Mouse (Mus musculus) midbrain, embryonic 12.5 days (tissue): ENCODE data around the gene 4933407L21Rik. TPM values are rescaled to one million over a fixed set of nuclear protein-coding genes. Genes with fewer than 3 reads are reported as not detected.

ENCODE experiments used
- ATAC-seq: fragments of 200-750 bp; cut with Nextera tagmentation; 2 replicates; pipeline ENCODE4 v1.8.0; 2017; ENCODE audit warnings: low read depth, moderate TSS enrichment, moderate library complexity; ENCODE audit not compliant: low FRiP score
- H3K27ac ChIP-seq: fragments of 300-500 bp; sonication (generic); replicated peaks from 2 replicates; pipeline ENCODE4 v1.5.1; 2016; ENCODE audit warnings: mild to moderate bottlenecking
- H3K27me3 ChIP-seq: fragments of 300-500 bp; sonication (generic); 2 replicates; pipeline ENCODE4 v1.6.1; 2016; ENCODE audit warnings: mild to moderate bottlenecking
- H3K36me3 ChIP-seq: fragments of 300-500 bp; sonication (generic); 2 replicates; pipeline ENCODE4 v1.6.1; 2016
- H3K4me1 ChIP-seq: fragments of 300-500 bp; sonication (generic); 2 replicates; pipeline ENCODE4 v1.6.1; 2016
- H3K4me2 ChIP-seq: fragments of 300-500 bp; sonication (generic); replicated peaks from 2 replicates; pipeline ENCODE4 v1.6.1; 2016; ENCODE audit warnings: mild to moderate bottlenecking, moderate library complexity
- H3K4me3 ChIP-seq: fragments of 300-500 bp; sonication (generic); 2 replicates; pipeline ENCODE4 v1.5.1; 2016; ENCODE audit warnings: mild to moderate bottlenecking
- H3K9ac ChIP-seq: fragments of 300-500 bp; sonication (generic); replicated peaks from 2 replicates; pipeline ENCODE4 v1.6.1; 2016; ENCODE audit warnings: mild to moderate bottlenecking, moderate library complexity
- H3K9me3 ChIP-seq: fragments of 300-500 bp; sonication (generic); 2 replicates; pipeline ENCODE4 v1.6.1; 2016; ENCODE audit warnings: mild to moderate bottlenecking
- WGBS: fragments of 180-500 bp; shearing (Covaris S2); methylation state at CpG from one replicate; pipeline ENCODE4 v1.1.7; 2016; 5-methylcytosine and 5-hydroxymethylcytosine counted together
- polyA plus RNA-seq: library from polyadenylated mRNA; unstranded; fragments of >200 nt; fragmentation: Nextera tagmentation; extraction: Ambion mirVana; gene quantifications from 2 replicates; pipeline ENCODE4 v1.2.1, GENCODE M21; 2016

Gene 4933407L21Rik
- 2.4 and 3.0 TPM in 2 replicates for polyA plus RNA-seq

- Histone ChIP-seq H3K9me3 (no peaks in the 10 kb centered on the region), H3K9ac (no peak within 1 kb of the TSS), H3K4me2 (0 out of 2 replicates have a peak within 1 kb of the TSS, but pooled peaks have one; percentile 12)
Measured at GRCm38 (mm10) chr1:85928057-85928687, at the start of gene 4933407L21Rik. 4933407L21Rik (plus strand) TSS chr1:85928483.

GRCm38 (mm10) chr1:85882003-85882402, 46.3 kb upstream of the 4933407L21Rik start:
- H3K9me3 ChIP-seq = peaks cover 15% of the 10 kb centered on the region
- no peak overlapping the region for H3K9ac ChIP-seq
- no peak overlapping the region for H3K27ac ChIP-seq
- no peak for ATAC-seq
- H3K36me3 ChIP-seq = no peaks in the 10 kb centered on the region
- H3K4me3 ChIP-seq = no peak overlapping the region
- WGBS = 92% methylated on average over 12 of the region's 12 CpGs
- H3K27me3 ChIP-seq = no peaks in the 10 kb centered on the region
- no peaks in the 10 kb centered on the region for H3K4me1 ChIP-seq
- H3K4me2 ChIP-seq = no peak overlapping the region

More at GRCm38 (mm10) chr1:85928057-85928687, at the start of gene 4933407L21Rik:
- Histone ChIP-seq H3K27ac (peak within 1 kb of the TSS; percentile 76), H3K36me3 (no peaks in the 10 kb centered on the region), H3K4me3 (no peak within 1 kb of the TSS), H3K4me1 (peaks cover 28% of the 10 kb centered on the region), H3K27me3 (no peaks in the 10 kb centered on the region)
- 20% methylated on average over 4 of the region's 4 CpGs for WGBS
- ATAC-seq = peak; percentile 88

GRCm38 (mm10) chr1:85887221-85887620, 41.1 kb upstream of the 4933407L21Rik start:
- no peaks in the 10 kb centered on the region for H3K27me3 ChIP-seq
- no peak overlapping the region for H3K4me2 ChIP-seq
- H3K4me1 ChIP-seq = no peaks in the 10 kb centered on the region
- no peak overlapping the region for H3K4me3 ChIP-seq
- no peak for ATAC-seq
- H3K36me3 ChIP-seq = no peaks in the 10 kb centered on the region
- H3K9ac ChIP-seq = no peak overlapping the region
- no peak overlapping the region for H3K27ac ChIP-seq
- no peaks in the 10 kb centered on the region for H3K9me3 ChIP-seq
- 89% methylated on average over 7 of the region's 7 CpGs for WGBS

GRCm38 (mm10) chr1:85894231-85894747, 34.0 kb upstream of the 4933407L21Rik start, which contains the start of gene Itm2c:
Itm2c (plus strand) TSS chr1:85894281.
- Histone ChIP-seq H3K4me2 (peak within 1 kb of the TSS; percentile 85), H3K27ac (peak within 1 kb of the TSS; percentile 90), H3K9ac (peak within 1 kb of the TSS; percentile 87), H3K36me3 (no peaks in the 10 kb centered on the region), H3K4me1 (peaks cover 47% of the 10 kb centered on the region), H3K4me3 (peak within 1 kb of the TSS; percentile 85), H3K27me3 (no peaks in the 10 kb centered on the region), H3K9me3 (no peaks in the 10 kb centered on the region)
- peak; percentile 83 for ATAC-seq
- WGBS = 1% methylated on average over 35 of the region's 35 CpGs

DNA sequence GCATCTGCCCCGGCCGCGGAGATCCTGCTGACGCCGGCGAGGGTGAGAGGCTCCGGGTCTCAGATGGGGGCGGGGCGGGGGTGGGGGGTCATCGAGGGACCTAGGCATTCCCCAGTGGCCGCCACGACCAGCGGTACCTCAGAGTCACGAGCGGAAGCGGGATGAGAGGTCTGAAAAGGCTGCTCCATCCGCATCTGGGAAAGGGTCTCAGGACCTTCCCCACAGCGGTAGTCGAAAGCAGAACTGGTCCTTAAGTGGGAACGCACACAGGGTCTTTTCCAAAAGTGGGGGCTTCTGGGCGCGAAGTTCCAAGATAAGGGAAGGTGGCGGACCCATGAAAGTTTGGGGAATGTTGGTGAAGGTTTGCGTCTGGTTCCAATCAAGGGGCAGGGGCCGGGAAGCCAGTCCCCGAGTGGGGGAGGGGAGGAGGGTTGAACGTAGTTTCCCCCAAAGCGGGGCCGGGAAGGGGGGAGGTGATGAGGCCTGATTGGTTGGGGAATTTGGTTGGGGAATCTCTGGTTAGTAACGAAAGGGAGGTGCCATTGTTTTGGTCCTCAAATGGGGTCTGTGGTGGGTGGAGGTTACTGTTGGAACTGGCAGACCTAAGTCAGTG, 33.4 kb upstream of the 4933407L21Rik start:
- 2% methylated on average over 30 of the region's 30 CpGs for WGBS

DNA sequence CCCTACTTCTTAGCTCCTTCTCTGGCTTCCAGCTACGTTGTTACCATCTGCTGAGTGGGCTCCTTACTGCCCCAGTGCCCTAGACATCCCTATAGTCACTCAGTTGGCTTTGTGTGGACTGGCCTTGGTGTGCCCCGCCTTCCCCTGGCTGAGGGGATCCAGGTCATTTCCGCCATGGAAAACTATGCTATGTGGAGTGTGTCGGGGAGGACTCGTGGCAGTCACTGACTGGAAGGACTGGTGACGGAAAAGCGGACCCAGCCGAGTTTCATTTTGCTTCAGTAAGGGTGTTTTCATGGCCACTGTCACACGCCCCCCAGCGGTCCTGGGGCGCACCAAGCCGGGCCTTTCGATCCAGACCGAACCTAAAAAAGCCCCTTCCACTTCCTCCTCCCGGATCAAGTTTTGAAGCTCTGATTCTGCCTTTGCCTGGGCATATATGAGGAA, 32.9 kb upstream of the 4933407L21Rik start:
- Histone ChIP-seq H3K9me3 (no peaks in the 10 kb centered on the region), H3K27ac (peak overlapping the region; percentile 90), H3K4me1 (peaks cover 57% of the 10 kb centered on the region), H3K4me3 (peak overlapping the region; percentile 85), H3K4me2 (peak overlapping the region; percentile 85), H3K27me3 (no peaks in the 10 kb centered on the region), H3K9ac (peak overlapping the region; percentile 87), H3K36me3 (no peaks in the 10 kb centered on the region)
- 3% methylated on average over 15 of the region's 15 CpGs for WGBS
- peak; percentile 57 for ATAC-seq

More for the DNA sequence above, 33.4 kb upstream of the 4933407L21Rik start:
- Histone ChIP-seq H3K4me1 (peaks cover 52% of the 10 kb centered on the region), H3K36me3 (no peaks in the 10 kb centered on the region), H3K27ac (peak overlapping the region; percentile 90), H3K9ac (peak overlapping the region; percentile 87), H3K9me3 (no peaks in the 10 kb centered on the region), H3K4me2 (peak overlapping the region; percentile 85), H3K4me3 (peak overlapping the region; percentile 85), H3K27me3 (no peaks in the 10 kb centered on the region)
- ATAC-seq = peak; percentile 57

GRCm38 (mm10) chr1:85896110-85896509, 32.2 kb upstream of the 4933407L21Rik start:
- 77% methylated on average over 5 of the region's 5 CpGs for WGBS
- Histone ChIP-seq H3K9me3 (no peaks in the 10 kb centered on the region), H3K27me3 (no peaks in the 10 kb centered on the region), H3K27ac (no peak overlapping the region), H3K36me3 (no peaks in the 10 kb centered on the region), H3K4me3 (peak overlapping the region; percentile 85), H3K4me2 (peak overlapping the region; percentile 85), H3K9ac (peak overlapping the region; percentile 87; the same call in 1 of the 2 replicates), H3K4me1 (peaks cover 64% of the 10 kb centered on the region)
- ATAC-seq = no peak

GRCm38 (mm10) chr1:85896781-85897700, 31.2 kb upstream of the 4933407L21Rik start:
- H3K4me1 ChIP-seq = peaks cover 74% of the 10 kb centered on the region
- no peak overlapping the region; the same call in 1 of the 2 replicates for H3K27ac ChIP-seq
- no peaks in the 10 kb centered on the region for H3K27me3 ChIP-seq
- peak overlapping the region; percentile 85 for H3K4me2 ChIP-seq
- H3K36me3 ChIP-seq = no peaks in the 10 kb centered on the region
- H3K9ac ChIP-seq = no peak overlapping the region
- ATAC-seq = no peak
- H3K9me3 ChIP-seq = no peaks in the 10 kb centered on the region
- no peak overlapping the region for H3K4me3 ChIP-seq
- WGBS = 72% methylated on average over 12 of the region's 12 CpGs

DNA sequence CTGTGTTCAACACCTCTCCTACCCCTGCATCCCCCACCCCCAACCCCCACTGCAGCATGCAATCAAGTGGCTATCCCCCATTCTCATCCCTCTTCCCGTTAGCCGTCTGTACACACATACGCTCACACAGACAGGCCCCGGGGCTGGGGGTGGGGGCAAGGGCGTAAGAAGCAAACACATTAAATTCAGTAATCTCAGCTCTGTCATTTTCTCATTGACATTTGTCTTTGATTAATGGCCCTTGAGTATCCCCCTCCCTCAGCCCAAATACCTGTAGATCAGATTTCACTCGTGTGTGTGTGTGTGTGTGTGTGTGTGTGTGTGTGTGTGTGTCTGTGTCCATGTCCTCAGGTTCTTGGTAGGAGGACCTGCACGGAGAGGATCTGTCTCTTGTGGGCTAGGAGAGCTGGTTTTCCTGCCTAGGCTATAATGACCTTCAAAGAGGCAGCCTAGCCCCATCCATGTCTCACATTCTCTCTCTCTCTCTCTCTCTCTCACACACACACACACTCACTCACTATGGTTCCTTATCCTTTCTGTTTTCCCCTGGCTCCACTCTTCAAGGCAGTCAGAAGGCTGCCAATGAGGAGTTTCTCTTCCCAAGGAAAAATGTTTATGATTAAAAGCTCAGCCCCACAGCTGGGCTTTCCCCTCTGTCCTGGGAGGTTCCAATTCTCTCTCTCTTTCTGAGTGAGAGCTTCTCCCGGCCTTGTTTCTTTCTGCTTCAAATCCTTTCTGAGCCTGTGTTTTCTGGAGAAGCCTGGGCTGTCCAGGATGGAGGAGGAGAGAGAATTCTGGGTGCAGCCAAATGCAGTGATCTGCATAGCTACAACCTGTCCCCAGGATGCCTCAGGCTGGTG, 30.2 kb upstream of the 4933407L21Rik start:
- Histone ChIP-seq H3K36me3 (0 out of 2 replicates have a peak, but pooled peaks cover 2% of the 10 kb centered on the region), H3K4me3 (peak overlapping the region; percentile 9; the same call in 1 of the 2 replicates), H3K4me1 (peaks cover 81% of the 10 kb centered on the region), H3K9me3 (no peaks in the 10 kb centered on the region), H3K27ac (peak overlapping the region; percentile 73), H3K9ac (peak overlapping the region; percentile 38), H3K4me2 (peak overlapping the region; percentile 85), H3K27me3 (no peaks in the 10 kb centered on the region)
- no peak for ATAC-seq
- 33% methylated on average over 8 of the region's 8 CpGs for WGBS

GRCm38 (mm10) chr1:85898761-85899387, 29.4 kb upstream of the 4933407L21Rik start:
- Histone ChIP-seq H3K4me1 (peaks cover 78% of the 10 kb centered on the region), H3K27me3 (no peaks in the 10 kb centered on the region), H3K27ac (peak overlapping the region; percentile 73), H3K36me3 (peaks cover 9% of the 10 kb centered on the region), H3K4me2 (peak overlapping the region; percentile 85), H3K4me3 (peak overlapping the region; percentile 9; the same call in 1 of the 2 replicates), H3K9me3 (no peaks in the 10 kb centered on the region), H3K9ac (peak overlapping the region; percentile 38)
- 18% methylated on average over 12 of the region's 12 CpGs for WGBS
- no peak for ATAC-seq
